Mouse (Mus musculus): Measurements from ENCODE around the gene Kbtbd2. TPM values are rescaled to one million over a fixed set of nuclear protein-coding genes. Genes with fewer than 3 reads are reported as not detected.

Kbtbd2 gene
- 10 to 100 TPM; 20.7 to 26.0 TPM for total RNA-seq (2021)
- long read RNA-seq, experiment 1, transcript Kbtbd2-202 (4 exons, 3,816 nt): major isoform, 17 of 25 reads
- long read RNA-seq, experiment 1, partial matches to known transcripts: 1 of 25 reads
- long read RNA-seq, experiment 1, other reads (novel, unspliced or antisense): 7 of 25 reads
- long read RNA-seq, experiment 2, transcript Kbtbd2-202 (4 exons, 3,816 nt): major isoform, 11 of 16 reads
- long read RNA-seq, experiment 2, partial matches to known transcripts: 1 of 16 reads
- long read RNA-seq, experiment 2, other reads (novel, unspliced or antisense): 3 of 16 reads

DNA sequence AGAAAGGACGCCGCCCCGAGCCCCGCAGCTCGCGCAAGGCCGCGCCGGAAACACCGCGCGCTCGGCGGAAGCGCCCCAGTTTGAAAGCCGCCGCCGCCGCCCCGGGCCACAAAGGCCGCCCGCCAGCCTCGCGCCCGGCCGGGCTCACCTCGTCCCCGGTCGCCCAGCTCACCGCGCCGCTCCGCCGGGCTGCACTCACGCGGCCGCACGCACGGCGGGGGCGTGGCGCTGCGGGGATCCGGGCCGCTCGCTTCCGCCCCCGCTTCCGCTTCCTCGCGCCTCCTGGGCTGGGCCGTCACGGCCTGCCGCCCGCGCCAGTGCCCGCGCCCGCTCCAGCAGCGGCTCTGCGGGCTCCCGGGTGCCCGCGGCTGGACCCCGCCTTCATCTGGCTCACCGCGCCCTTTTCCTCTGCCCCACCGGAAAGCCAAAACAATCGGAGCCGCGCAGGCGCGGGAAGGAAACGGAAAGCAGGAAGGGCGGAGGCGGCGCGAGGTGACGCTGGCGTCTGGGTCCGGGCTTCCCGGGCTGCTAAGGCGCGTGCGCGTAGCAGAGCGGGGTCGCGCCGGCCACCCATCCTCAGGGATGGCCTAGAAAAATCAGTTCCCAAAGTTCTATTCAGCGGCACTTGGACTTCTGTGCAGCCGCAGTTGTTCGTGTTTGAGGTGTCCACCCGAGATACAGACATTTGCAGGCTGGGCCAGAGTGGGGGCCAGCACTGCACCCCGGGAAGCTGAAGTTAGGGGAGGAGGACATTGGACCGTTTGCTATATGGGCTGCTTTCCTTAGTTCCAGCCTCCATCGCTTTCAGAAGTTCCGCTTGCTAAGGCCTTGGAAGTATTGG, at the start of gene Kbtbd2:
Gene Kbtbd2, minus strand, starts transcription at position 503 of the 841 bp plus-strand sequence.
- no peak for TF ChIP-seq CTCF (IDR thresholded peaks at IDR 0.05)
- DNase-seq: peak; percentile 97
- intact Hi-C loops (cut with DNase I): loop anchor here (1.0 to 5.0 kb wide), 3 partner anchors 83 to 905 kb away; partner anchors contain the start of genes Avl9, Lancl2 and Vmn1r4
- Histone ChIP-seq H3K4me3 (peak within 1 kb of the TSS; percentile 97), H3K27ac (peak within 1 kb of the TSS; percentile 99)

DNA sequence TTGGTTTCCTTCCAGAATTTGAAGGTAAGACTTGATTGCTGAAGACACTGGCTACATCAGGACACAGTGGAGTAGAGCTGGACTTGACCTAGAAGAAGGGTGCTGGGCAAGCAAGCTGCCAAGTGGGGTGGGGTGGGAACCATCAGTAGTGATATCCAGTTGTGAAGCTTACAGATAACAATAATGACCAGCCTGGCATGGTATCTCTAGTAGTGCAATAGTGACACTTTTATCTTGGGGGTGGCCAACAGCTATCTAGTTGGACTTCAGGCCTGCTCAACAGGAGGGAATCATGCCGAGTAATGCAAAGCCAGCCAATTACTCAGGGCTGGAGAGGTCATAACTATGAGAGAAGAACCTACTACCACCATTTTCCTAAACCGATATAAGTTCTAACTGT, 46.8 kb upstream of the Kbtbd2 start:
- no peak for DNase-seq
- intact Hi-C loops (cut with DNase I): no loop called here
- Histone ChIP-seq H3K27ac (no peak overlapping the region), H3K4me3 (no peak overlapping the region)
- TF ChIP-seq CTCF (IDR thresholded peaks at IDR 0.05): no peak

- intact Hi-C loops (cut with DNase I): no loop called here
- Histone ChIP-seq H3K27ac (no peak overlapping the region), H3K4me3 (no peak overlapping the region)
- no peak for TF ChIP-seq CTCF (IDR thresholded peaks at IDR 0.05)
- no peak for DNase-seq
These were observed 45.6 kb upstream of the Kbtbd2 start for GRCm38 (mm10) chr6:56843229-56843628.

DNA sequence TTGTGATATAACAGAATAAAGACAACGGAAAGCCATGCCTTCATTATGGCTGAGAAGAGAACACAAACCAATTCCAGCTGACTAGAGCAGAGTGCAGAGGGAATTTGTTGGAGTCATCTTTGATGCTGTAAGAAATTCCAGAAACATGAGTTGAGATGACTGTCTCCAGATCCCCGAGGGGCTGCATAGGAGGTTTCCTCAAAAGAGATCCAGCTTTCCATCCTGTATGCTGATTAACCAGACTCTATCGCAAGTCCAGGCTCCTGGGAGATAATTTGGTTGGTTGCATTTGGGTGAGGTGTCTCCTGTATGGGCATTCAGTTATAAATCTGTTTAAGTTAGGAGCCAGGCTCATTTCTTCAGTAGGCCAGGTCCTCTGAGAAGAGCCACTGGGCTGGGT, 40.0 kb upstream of the Kbtbd2 start:
- DNase-seq: no peak
- TF ChIP-seq CTCF (IDR thresholded peaks at IDR 0.05): no peak
- Histone ChIP-seq H3K27ac (no peak overlapping the region), H3K4me3 (no peak overlapping the region)
- intact Hi-C loops (cut with DNase I): no loop called here

GRCm38 (mm10) chr6:56837166-56837565, 39.6 kb upstream of the Kbtbd2 start:
- intact Hi-C loops (cut with DNase I): no loop called here
- Histone ChIP-seq H3K4me3 (no peak overlapping the region), H3K27ac (no peak overlapping the region)
- no peak for TF ChIP-seq CTCF (IDR thresholded peaks at IDR 0.05)
- no peak for DNase-seq

DNA sequence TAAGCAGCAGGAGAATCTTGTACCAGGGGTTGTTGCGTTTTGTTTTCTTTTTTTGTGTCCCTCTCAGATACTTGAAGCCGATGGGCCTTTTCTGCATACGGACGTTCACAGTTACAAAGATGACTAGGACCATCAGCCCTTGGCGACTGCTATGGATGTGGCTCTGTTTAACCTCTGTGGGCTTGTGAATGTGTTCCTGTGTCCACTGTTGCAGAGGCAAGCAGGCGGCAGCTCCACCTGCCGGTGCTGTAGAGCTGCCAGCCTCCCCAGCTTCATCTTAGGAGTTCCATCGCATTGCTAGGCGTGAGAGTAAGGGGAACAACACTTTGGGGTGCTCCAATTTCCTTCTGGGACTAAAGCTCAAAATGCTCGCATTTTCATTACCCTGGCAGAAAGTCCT, 37.9 kb upstream of the Kbtbd2 start:
- DNase-seq: no peak
- Histone ChIP-seq H3K27ac (no peak overlapping the region), H3K4me3 (no peak overlapping the region)
- intact Hi-C loops (cut with DNase I): no loop called here
- TF ChIP-seq CTCF (IDR thresholded peaks at IDR 0.05): peak; percentile 37

DNA sequence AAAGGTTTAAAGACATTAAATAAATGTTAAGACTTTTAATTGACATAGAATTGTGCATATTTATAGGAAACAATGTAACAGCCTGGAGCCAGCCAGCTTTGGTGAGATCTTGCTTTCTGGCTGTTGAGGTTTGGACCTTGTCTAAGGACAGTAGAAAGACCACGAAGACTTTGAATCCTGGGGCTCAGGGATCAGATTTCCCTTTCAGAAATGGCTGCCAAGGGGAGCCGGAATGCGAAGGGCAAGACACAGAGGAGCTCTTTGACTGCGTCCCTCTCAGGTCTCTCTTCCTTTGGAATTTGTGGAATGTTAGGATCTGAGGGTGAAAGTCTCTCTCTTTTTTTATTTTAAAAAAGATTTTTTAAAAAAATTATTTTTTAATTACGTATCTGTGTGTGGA, 37.2 kb upstream of the Kbtbd2 start:
- TF ChIP-seq CTCF (IDR thresholded peaks at IDR 0.05): no peak
- DNase-seq: no peak
- no peak overlapping the region for H3K27ac ChIP-seq
- no peak overlapping the region for H3K4me3 ChIP-seq
- intact Hi-C loops (cut with DNase I): no loop called here

DNA sequence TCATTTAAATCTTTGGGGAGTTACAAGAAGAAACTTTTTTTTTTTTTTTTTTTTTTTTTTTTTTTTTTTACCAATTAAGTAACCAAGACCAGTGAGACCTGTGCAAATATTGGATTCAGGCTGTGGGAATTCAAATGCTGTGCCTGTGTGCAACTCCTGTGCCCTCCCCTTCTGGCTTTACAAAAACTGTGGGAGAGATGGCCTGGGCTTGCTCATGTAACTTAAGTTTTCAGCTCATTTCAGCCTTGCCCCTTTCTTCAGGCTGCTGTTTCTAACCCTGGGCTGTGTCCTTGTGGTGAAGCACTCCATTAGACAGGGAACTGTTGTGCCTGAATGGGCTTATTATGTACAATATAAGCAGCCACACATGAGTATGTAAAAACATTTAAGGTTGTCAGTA, 35.2 kb upstream of the Kbtbd2 start:
- peak overlapping the region; percentile 86 for H3K4me3 ChIP-seq
- intact Hi-C loops (cut with DNase I): no loop called here
- no peak overlapping the region; the same call in 1 of the 2 replicates for H3K27ac ChIP-seq
- no peak for TF ChIP-seq CTCF (IDR thresholded peaks at IDR 0.05)
- DNase-seq: no peak

DNA sequence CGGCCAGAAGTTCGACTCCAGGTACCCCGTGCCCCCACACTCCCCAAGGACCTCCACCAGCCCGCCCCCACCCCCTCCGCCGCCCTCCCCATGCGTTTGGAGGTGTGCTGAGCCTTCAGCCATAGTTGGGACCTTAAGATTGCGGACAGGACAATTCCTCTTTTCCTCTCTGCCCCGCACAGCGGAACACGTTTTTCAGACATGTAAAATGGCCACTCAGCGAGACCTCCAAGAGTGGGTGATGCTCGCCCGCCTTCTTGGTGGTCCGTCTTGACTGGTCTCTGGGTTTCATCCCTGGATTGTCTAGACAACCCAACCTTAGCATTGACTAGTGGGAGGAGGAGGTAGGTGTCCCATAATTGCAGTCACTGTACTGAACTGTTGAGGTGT, 34.8 kb upstream of the Kbtbd2 start:
- Histone ChIP-seq H3K4me3 (peak overlapping the region; percentile 86), H3K27ac (peak overlapping the region; percentile 93)
- intact Hi-C loops (cut with DNase I): no loop called here
- DNase-seq: no peak
- TF ChIP-seq CTCF (IDR thresholded peaks at IDR 0.05): no peak

- Histone ChIP-seq H3K27ac (peak within 1 kb of the TSS; percentile 93), H3K4me3 (peak within 1 kb of the TSS; percentile 86)
- TF ChIP-seq CTCF (IDR thresholded peaks at IDR 0.05): no peak
- DNase-seq: peak; percentile 92
- intact Hi-C loops (cut with DNase I): no loop called here
These were observed 34.2 kb upstream of the Kbtbd2 start, which contains the start of gene Fkbp9 for GRCm38 (mm10) chr6:56831697-56832406. TSS of gene Fkbp9 (plus strand) at chr6:56832059.

- intact Hi-C loops (cut with DNase I): no loop called here
- no peak overlapping the region for H3K27ac ChIP-seq
- no peak for DNase-seq
- no peak for TF ChIP-seq CTCF (IDR thresholded peaks at IDR 0.05)
- H3K4me3 ChIP-seq: no peak overlapping the region
These were observed 28.0 kb upstream of the Kbtbd2 start for GRCm38 (mm10) chr6:56825657-56826056.

GRCm38 (mm10) chr6:56819124-56819487, 21.5 kb upstream of the Kbtbd2 start:
- Histone ChIP-seq H3K27ac (no peak overlapping the region), H3K4me3 (no peak overlapping the region)
- no peak for DNase-seq
- intact Hi-C loops (cut with DNase I): no loop called here
- TF ChIP-seq CTCF (IDR thresholded peaks at IDR 0.05): no peak

Data from gastrocnemius, adult 2 months (tissue).